In genomic region chr16:4016786-4017185, GRCm38 (mm10) we compare ENCODE assay signal across 1 mouse cellular context. TPM values are rescaled to one million over a fixed set of nuclear protein-coding genes. Genes with fewer than 3 reads are reported as not detected.
"Had no signal": no experiment of that assay in that cellular context is flagged by ENCODE, and none has a peak within 500 bp of the region (broad histone marks: within the 10 kb centered on the region; RNA-seq: fewer than 3 reads in every experiment).

No protein-coding gene starts in this region.

RNA-seq across cellular contexts. Expression of gene Dnase1, which starts 20.0 kb away (rescaled TPM):
- polyA plus RNA-seq: macrophage had no signal
